Mouse (Mus musculus): Measurements from ENCODE around the gene Mrpl58.
A peak's percentile ranks its signal among the peaks of the same experiment; 100 is the strongest.
"Not testable (repeated sequence)": the region's sequence is repeated elsewhere in the genome, so short reads cannot be mapped to it uniquely, and the experiment has no call there.

Mrpl58 gene

DNA sequence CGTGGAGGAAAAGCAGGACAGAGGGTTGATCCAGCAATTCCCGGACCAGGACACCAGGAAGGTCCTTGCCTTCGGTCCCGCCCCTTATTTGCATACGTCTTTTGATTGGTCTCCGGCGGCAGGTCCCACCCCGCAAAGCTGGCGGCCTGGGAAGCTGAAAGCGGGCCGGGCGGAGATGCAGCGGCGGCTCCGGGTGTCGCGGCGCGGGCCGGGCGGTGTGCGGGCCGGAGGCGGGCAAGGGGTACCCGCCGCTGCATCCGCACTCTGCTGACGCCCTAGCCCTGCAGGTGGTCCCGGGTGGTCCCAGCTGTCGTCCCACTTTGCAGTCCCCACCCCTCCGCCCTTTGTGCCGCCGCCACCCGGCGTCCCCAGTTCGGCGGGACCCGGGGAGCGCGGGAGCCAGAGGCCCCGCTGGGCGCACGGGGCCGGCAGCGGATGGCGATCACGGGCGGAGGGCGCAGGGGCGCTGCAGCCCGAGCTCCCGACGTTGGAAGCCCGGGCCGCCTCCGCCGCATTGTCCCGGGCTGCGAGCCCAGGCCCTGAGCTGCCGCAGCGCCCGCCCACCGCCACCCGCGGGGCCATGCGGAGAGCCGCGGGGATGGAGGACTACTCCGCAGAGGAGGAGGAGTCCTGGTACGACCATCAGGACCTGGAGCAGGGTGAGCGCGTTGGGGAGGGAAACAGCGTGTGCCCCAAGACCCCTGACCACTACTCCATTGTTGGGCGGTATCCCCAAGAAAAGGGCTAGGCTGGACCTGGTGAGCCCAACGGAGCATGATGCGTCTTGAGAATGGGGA is 21.6 kb upstream of the Mrpl58 start, which contains the start of gene Cdr2l:
Cdr2l (plus strand) TSS at position 174 of the 797 bp plus-strand sequence.
- peak; percentile 85 to 91 for DNase-seq (ENCODE audit: low spot score in 2 of 2)

GRCm38 (mm10) chr11:115382891-115383290 is 20.7 kb upstream of the Mrpl58 start:
- no peak for DNase-seq (ENCODE audit: low spot score in 2 of 2)

- no peak for DNase-seq (ENCODE audit: low spot score in 2 of 2)
These were observed 19.7 kb upstream of the Mrpl58 start for GRCm38 (mm10) chr11:115383701-115384474.

DNA sequence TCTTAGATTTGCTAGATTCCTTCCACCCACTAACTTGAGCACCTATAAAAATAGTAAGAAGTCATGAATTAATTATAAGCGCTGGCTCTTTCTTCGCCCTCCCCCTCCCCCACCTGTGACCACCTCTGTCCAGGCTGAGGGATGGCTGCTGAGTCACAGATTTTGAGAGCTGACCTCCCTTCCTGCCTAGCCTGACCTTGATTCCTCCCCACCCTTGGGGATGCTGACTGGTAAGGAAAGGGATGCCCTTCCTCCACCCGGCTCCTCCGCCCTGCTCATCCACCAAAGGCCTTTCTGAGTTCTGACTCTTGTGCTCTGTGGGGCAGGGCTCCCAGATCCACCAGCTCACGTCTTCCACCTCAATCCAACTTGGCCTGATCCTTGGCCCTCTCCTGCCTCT is 19.0 kb upstream of the Mrpl58 start:
- no peak for DNase-seq (ENCODE audit: low spot score in 2 of 2)

DNA sequence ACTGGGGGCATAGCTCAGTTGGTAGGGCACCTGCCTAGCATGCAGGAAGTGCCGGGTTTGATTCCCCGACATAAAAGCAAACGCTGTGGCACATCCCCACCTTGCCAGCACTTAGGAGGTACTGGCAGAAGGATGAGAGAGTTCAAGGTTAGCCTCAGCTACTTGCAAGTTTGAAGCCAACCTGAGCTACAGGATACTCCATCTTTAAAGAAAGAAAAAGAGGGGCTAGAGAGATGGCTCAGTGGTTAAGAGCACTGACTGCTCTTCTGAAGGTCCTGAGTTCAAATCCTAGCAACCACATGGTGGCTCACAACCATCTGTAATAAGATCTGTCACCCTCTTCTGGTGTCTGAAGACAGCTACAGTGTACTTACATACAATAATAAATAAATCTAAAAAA is 16.7 kb upstream of the Mrpl58 start:
- DNase-seq (ENCODE audit: low spot score in 2 of 2), result not testable (repeated sequence)

DNA sequence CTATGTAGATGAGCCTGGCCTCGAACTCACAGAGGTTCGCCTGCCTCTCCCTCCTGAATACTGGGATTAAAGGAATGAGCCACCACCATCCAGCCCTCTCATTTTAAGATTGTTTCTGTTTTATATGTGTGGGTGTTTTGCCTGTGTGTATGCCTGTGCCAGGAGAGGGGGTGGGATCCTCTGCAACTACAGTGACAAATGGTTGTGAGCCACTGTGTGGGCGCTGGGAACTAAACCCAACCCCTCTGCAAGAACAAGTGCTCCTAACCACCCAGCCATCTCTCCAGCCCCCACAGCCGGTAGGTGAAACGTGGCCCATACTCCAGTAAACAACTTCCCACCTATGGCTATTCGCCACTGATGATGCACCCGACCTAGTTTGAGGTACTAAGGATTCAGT is 12.2 kb upstream of the Mrpl58 start:
- DNase-seq (ENCODE audit: low spot score in 2 of 2), result no peak

DNA sequence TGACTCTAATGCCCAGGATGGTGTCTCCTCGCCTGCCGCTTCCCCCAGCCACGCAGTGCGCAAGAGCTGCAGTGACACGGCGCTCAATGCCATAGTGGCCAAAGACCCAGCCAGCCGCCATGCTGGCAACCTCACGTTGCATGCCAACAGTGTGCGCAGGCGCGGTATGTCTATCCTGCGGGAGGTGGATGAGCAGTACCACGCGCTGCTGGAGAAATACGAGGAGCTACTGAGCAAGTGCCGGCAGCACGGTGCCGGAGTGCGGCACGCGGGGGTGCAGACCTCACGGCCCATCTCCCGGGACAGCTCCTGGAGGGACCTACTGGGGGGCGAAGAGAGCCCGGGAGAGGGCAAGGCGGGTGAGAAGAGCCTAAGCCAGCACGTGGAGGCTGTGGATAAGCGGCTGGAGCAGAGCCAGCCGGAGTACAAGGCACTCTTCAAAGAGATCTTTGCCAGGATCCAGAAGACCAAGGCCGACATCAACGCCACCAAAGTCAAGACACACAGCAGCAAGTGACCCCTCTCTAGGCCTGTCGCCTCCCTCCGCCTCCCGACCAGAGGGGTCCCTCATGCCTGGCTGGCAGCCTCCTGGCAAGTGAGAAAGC is 9.7 kb upstream of the Mrpl58 start:
- no peak for DNase-seq (ENCODE audit: low spot score in 2 of 2)

GRCm38 (mm10) chr11:115398085-115398484 is 5.5 kb upstream of the Mrpl58 start:
- peak in 1 of 2 experiments; percentile 42 for DNase-seq (ENCODE audit: low spot score in 2 of 2)

GRCm38 (mm10) chr11:115400126-115400525 is 3.4 kb upstream of the Mrpl58 start:
- DNase-seq (ENCODE audit: low spot score in 2 of 2), result no peak

DNA sequence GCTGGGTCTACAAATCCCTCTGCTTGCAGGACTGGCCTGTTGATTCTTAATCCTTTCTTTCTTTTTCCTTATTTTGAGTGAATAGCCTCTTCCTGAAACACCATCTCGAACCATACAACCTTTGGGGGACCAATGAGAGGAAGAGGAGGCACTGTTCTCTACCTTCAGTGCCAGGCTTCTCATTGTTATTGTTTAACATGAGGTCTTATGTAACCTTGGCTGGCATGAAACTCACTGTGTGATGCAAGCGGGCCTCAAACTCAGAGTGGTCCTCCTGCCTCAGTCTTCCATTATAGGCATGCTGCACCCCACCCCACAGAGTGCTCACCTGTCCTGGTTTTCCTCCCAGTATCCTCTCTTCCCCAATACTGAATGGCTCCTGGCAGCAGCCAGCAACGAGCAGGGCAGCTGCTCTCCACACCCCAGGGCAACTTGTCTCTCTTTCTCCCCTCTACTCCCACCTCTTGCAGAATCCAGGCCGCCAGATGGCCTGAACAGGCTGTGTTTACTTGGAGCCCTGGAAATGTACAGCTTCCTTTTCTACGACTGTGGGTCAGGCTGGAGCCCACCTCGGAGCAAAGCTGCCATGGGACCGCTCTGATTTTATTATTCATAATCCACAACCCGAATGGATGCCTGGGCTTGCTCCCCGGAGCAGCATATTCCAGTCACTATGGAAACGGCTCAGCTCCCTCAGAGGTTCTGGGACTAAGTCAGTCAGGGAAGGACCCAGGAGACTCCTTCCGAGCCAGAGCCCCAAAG is 2.7 kb upstream of the Mrpl58 start:
- no peak for DNase-seq (ENCODE audit: low spot score in 2 of 2)

DNA sequence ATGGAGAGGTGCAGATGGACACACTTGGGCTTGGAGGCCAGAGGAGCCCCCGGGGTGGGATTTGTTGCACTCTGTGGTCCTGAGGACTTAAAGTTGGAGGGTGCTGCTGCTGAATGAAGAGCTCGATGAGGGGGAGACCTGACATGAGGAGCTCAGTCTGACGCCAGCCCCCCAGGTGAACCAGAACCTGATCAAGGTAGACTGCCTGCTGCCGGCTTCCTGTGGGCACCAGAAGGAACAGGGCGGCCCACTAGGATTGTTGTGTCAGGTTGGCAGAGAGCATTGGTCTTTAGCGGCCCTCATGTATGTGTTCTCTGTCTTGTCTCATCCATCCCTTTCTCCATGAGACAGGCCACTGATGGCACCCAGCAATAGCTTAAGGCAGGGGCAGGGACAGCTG is 2.2 kb downstream of the Mrpl58 start:
- DNase-seq (ENCODE audit: low spot score in 2 of 2), result no peak

DNA sequence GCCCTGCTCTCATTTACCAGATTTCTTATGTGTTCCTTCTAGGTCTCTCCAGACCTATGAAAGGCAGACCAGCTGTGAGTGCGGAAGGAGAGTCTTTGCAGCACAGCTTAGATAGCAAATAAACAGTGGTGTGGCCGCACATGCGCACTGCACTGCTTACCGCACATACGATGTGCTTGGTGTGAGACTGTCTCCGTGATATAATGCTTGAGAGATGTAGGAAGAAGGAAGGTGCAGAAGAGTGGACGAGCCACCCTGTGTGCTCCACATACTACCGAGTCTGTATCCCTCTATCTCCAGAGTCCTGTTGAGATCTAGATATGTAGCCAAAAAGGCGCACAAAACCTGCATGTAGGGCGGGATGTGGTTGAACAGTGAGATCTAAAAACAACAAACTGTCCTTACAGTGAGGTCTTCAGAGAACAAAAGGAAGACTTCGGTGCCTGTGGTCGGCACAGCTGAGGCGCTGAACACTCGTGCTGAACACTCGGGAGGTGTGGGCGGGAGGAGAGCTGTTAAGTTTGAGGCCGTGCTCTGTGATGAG is 3.4 kb downstream of the Mrpl58 start:
- no peak for DNase-seq (ENCODE audit: low spot score in 2 of 2)

- no peak for DNase-seq (ENCODE audit: low spot score in 2 of 2)
These were observed 4.8 kb downstream of the Mrpl58 start for GRCm38 (mm10) chr11:115408266-115408920.

GRCm38 (mm10) chr11:115409556-115409955 is 6.0 kb downstream of the Mrpl58 start:
- no peak for DNase-seq (ENCODE audit: low spot score in 2 of 2)

GRCm38 (mm10) chr11:115419531-115420237 is 16.1 kb downstream of the Mrpl58 start, which contains the start of the genes Atp5h and Kctd2:
Atp5h (minus strand) TSS chr11:115419962.
Kctd2 (plus strand) TSS chr11:115420128.
- DNase-seq (ENCODE audit: low spot score in 2 of 2), result peak; percentile 90 to 94

DNA sequence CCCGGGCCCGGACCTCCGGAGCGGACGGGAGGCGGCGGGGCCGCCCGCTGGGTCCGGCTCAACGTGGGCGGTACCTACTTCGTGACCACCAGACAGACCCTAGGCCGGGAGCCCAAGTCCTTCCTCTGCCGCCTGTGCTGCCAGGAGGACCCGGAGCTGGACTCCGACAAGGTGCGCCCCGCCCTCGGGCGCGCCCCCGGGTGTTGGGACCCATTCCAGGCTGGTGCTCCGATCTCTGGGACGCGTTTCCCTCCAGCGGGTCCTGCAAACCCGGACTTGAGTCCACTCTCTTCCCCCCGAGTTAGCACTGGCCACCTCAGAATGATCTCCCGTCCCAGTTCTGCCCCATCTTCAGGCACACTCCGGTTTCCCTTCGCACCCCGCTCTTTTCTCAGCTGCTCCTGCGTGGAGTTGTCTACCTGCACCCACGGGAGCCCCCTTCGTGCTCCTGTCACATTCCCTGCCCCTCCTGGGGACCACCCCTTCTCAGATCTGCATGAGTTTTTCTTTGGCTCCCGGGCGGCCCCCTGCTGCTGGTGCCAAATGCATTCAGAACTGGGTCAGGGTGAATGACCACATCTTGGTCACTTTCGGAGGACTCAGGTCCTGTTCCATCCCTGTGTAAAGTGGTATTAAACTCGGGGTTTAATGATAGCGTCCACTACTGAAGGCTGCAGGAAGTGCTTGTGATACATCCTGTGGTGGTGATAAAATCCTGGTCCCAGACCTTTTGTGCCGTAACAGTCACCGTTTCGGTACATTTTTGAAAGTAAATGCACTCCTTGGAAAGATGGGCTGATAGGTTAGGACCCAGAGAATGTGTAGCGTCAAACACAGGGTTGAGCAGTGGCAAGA is 17.0 kb downstream of the Mrpl58 start:
- DNase-seq (ENCODE audit: low spot score in 2 of 2), result peak; percentile 47 to 66

GRCm38 (mm10) chr11:115421328-115421727 is 17.8 kb downstream of the Mrpl58 start:
- no peak for DNase-seq (ENCODE audit: low spot score in 2 of 2)

DNA sequence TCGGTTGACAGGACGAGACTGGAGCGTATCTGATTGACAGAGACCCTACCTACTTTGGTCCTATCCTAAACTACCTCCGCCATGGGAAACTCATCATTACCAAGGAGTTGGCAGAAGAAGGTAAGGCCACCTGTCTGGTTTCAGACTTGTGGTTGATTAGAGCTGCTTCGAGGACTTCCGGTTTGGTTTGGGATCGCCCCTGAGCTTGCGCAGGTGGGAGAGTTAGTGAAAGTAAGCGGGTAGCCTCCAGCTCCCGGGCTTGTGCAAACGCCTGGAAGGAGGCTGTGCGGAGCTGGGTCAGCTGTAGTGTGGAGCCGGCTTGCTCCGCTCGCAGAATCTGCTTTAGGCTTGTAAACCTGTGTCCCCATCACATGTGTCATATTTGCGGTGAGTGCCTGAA is 18.4 kb downstream of the Mrpl58 start:
- no peak for DNase-seq (ENCODE audit: low spot score in 2 of 2)

GRCm38 (mm10) chr11:115423091-115423490 is 19.5 kb downstream of the Mrpl58 start:
- no peak for DNase-seq (ENCODE audit: low spot score in 2 of 2)
